Comparison of ENCODE assay signal across 8 mouse cellular contexts in genomic region chr10:89745666-89746020, GRCm38 (mm10). TPM values are rescaled to one million over a fixed set of nuclear protein-coding genes. Genes with fewer than 3 reads are reported as not detected.
DNase-seq lines count a peak whose midpoint lies in the region; ATAC-seq lines count a peak whose summit lies in the region.

No protein-coding gene starts in this region.

- H3K4me1 ChIP-seq in forebrain, embryonic 10.5 days, result peaks cover 20% of the 10 kb centered on the region
- peaks cover 13% of the 10 kb centered on the region for H3K4me1 ChIP-seq in limb, embryonic 13.5 days
- peaks cover 13% of the 10 kb centered on the region for H3K4me1 ChIP-seq in neural tube, embryonic 15.5 days

- WGBS in forebrain, embryonic 10.5 days, result under 1% methylated on average over 14 of the region's 14 CpGs
- under 1% methylated on average over 14 of the region's 14 CpGs for WGBS in limb, embryonic 13.5 days
- WGBS in neural tube, embryonic 15.5 days, result 0% methylated on average over 14 of the region's 14 CpGs

- peaks cover 6% of the 10 kb centered on the region; the same call in 1 of the 2 replicates for H3K36me3 ChIP-seq in forebrain, embryonic 10.5 days (replicated peaks)
- no peaks in the 10 kb centered on the region for H3K36me3 ChIP-seq in limb, embryonic 13.5 days
- H3K36me3 ChIP-seq in neural tube, embryonic 15.5 days, result no peaks in the 10 kb centered on the region

- H3K9ac ChIP-seq in limb, embryonic 13.5 days, result peak overlapping the region; percentile 90
- peak overlapping the region; percentile 93 for H3K9ac ChIP-seq in neural tube, embryonic 15.5 days (replicated peaks)

- no peaks in the 10 kb centered on the region for H3K27me3 ChIP-seq in forebrain, embryonic 10.5 days (ENCODE audit: poor library complexity, severe bottlenecking)
- no peaks in the 10 kb centered on the region for H3K27me3 ChIP-seq in limb, embryonic 13.5 days
- no peaks in the 10 kb centered on the region for H3K27me3 ChIP-seq in neural tube, embryonic 15.5 days (replicated peaks)

- peak overlapping the region; percentile 61 for H3K4me2 ChIP-seq in limb, embryonic 13.5 days (replicated peaks)
- H3K4me2 ChIP-seq in neural tube, embryonic 15.5 days, result peak overlapping the region; percentile 64

- H3K4me3 ChIP-seq in forebrain, embryonic 10.5 days, result peak overlapping the region; percentile 94
- H3K4me3 ChIP-seq in limb, embryonic 13.5 days, result peak overlapping the region; percentile 87
- H3K4me3 ChIP-seq in neural tube, embryonic 15.5 days (replicated peaks), result peak overlapping the region; percentile 91

- peak; percentile 41; the same call in 1 of the 2 replicates for ATAC-seq in frontal cortex, adult (ENCODE audit: low TSS enrichment)
- peak; percentile 5; the same call in 1 of the 2 replicates for ATAC-seq in limb, embryonic 13.5 days (ENCODE audit: low FRiP score, low read depth)
- ATAC-seq in neural tube, embryonic 15.5 days (ENCODE audit: low FRiP score), result no peak

- H3K27ac ChIP-seq in forebrain, embryonic 10.5 days, result peak overlapping the region; percentile 97
- peak overlapping the region; percentile 94 for H3K27ac ChIP-seq in limb, embryonic 13.5 days
- H3K27ac ChIP-seq in neural tube, embryonic 15.5 days (replicated peaks), result peak overlapping the region; percentile 97

- no peaks in the 10 kb centered on the region for H3K9me3 ChIP-seq in forebrain, embryonic 10.5 days
- H3K9me3 ChIP-seq in limb, embryonic 13.5 days, result no peaks in the 10 kb centered on the region
- no peaks in the 10 kb centered on the region for H3K9me3 ChIP-seq in neural tube, embryonic 15.5 days (replicated peaks)

- DNase-seq in frontal cortex, postnatal 36 days (ENCODE audit: low spot score in 2 of 2), result no peak
- peak; percentile 62 for DNase-seq in CD4-positive helper T cell, adult 2 months (ENCODE audit: low read depth, low spot score)
- DNase-seq in forebrain, embryonic 10.5 days (ENCODE audit: extremely low spot score, low spot score), result no peak
- no peak for DNase-seq in cerebellum, adult 9-11 months
- DNase-seq in adrenal gland, postnatal 36 days, result no peak

RNA-seq across cellular contexts. Expression of gene Uhrf1bp1l, which starts 0.9 kb away (rescaled TPM):
- 31.2 and 33.3 TPM in 2 replicates for polyA plus RNA-seq in forebrain, embryonic 10.5 days (2016; fragmentation: Nextera tagmentation; extraction: Ambion mirVana)
- polyA plus RNA-seq in limb, embryonic 13.5 days (2015; fragmentation: Nextera tagmentation; extraction: Ambion mirVana), result 26.3 and 28.0 TPM in 2 replicates
- polyA plus RNA-seq in neural tube, embryonic 15.5 days (2015; fragmentation: Nextera tagmentation; extraction: Ambion mirVana), result 28.9 and 29.3 TPM in 2 replicates
- 10 to 100 TPM; 84.8 to 88.4 TPM for total RNA-seq in adrenal gland, postnatal 36 days (2021)

RNA-seq across cellular contexts. Expression of gene Actr6, which starts 13.5 kb away (rescaled TPM):
- polyA plus RNA-seq in forebrain, embryonic 10.5 days (2016; fragmentation: Nextera tagmentation; extraction: Ambion mirVana), result 37.5 and 38.3 TPM in 2 replicates
- 41.2 and 41.8 TPM in 2 replicates for polyA plus RNA-seq in limb, embryonic 13.5 days (2015; fragmentation: Nextera tagmentation; extraction: Ambion mirVana)
- 58.6 and 67.6 TPM in 2 replicates for polyA plus RNA-seq in neural tube, embryonic 15.5 days (2015; fragmentation: Nextera tagmentation; extraction: Ambion mirVana)
- total RNA-seq in adrenal gland, postnatal 36 days (2021), result 10 to 100 TPM; 23.2 to 23.7 TPM

RNA-seq across cellular contexts. Expression of gene Scyl2, which starts 59.6 kb away (rescaled TPM):
- polyA plus RNA-seq in forebrain, embryonic 10.5 days (2016; fragmentation: Nextera tagmentation; extraction: Ambion mirVana), result 7.8 and 8.5 TPM in 2 replicates
- polyA plus RNA-seq in limb, embryonic 13.5 days (2015; fragmentation: Nextera tagmentation; extraction: Ambion mirVana), result 7.4 and 8.0 TPM in 2 replicates
- polyA plus RNA-seq in neural tube, embryonic 15.5 days (2015; fragmentation: Nextera tagmentation; extraction: Ambion mirVana), result 6.7 and 7.8 TPM in 2 replicates
- total RNA-seq in adrenal gland, postnatal 36 days (2021), result 10 to 100 TPM; 43.8 to 47.6 TPM
